Comparison of ENCODE assay signal across 18 mouse cellular contexts in the genomic region with DNA sequence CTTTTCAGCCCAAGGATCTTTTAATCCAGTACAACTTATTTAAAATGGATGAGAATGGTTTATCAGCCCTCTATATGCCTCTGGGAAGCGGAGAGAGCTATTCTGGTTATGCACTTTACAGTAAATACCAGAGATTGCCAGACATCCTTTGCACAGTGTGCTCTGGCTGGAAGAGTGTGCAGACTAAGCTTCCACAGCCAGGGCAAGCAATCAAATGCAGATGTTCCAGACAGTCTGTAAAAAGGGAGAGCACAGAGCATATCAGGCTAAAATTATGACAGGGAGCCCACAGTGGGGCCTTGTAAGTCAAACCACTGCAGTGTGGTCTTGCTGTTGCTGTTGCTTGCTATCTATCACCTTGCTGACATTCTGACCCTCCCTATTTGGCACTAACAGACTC.
DNase-seq lines count a peak whose midpoint lies in the region; ATAC-seq and TF ChIP-seq lines count a peak whose summit lies in the region.
"Had no signal": no experiment of that assay in that cellular context is flagged by ENCODE, and none has a peak within 500 bp of the region (broad histone marks: within the 10 kb centered on the region; RNA-seq: fewer than 3 reads in every experiment).

No protein-coding gene starts in this region.

- H3K27ac ChIP-seq in heart, postnatal 0 days (ENCODE audit: low read depth): no peak overlapping the region
- H3K27ac ChIP-seq: forebrain, embryonic 15.5 days; heart, embryonic 10.5 days; hindbrain, embryonic 15.5 days; macrophage; midbrain, embryonic 12.5 days; neural tube, embryonic 12.5 days had no signal

- H3K27me3 ChIP-seq in heart, postnatal 0 days (ENCODE audit: control insufficient read depth, insufficient read depth, low read length): no peaks in the 10 kb centered on the region
- H3K27me3 ChIP-seq: forebrain, embryonic 15.5 days; hindbrain, embryonic 15.5 days; midbrain, embryonic 12.5 days; neural tube, embryonic 12.5 days had no signal

- no peak overlapping the region for H3K4me2 ChIP-seq in heart, postnatal 0 days (ENCODE audit: low read depth, low read length)
- H3K4me2 ChIP-seq: forebrain, embryonic 15.5 days; hindbrain, embryonic 15.5 days; midbrain, embryonic 12.5 days; neural tube, embryonic 12.5 days had no signal

- H3K9ac ChIP-seq in heart, postnatal 0 days (replicated peaks; ENCODE audit: low read depth, low read length): no peak overlapping the region
- H3K9ac ChIP-seq: forebrain, embryonic 15.5 days; hindbrain, embryonic 15.5 days; midbrain, embryonic 12.5 days; neural tube, embryonic 12.5 days had no signal

- no peaks in the 10 kb centered on the region for H3K36me3 ChIP-seq in heart, postnatal 0 days (replicated peaks; ENCODE audit: control insufficient read depth, insufficient read depth, low read length)
- H3K36me3 ChIP-seq: forebrain, embryonic 15.5 days; heart, embryonic 10.5 days; hindbrain, embryonic 15.5 days; midbrain, embryonic 12.5 days; neural tube, embryonic 12.5 days had no signal

- no peak for TF ChIP-seq CTCF in heart, postnatal 0 days (IDR thresholded peaks at IDR 0.05; ENCODE audit: low read depth)

- intact Hi-C loops in heart, postnatal 25 days (cut with DNase I): no loop called here

- 32% methylated on average over 1 of the region's 1 CpGs for WGBS in heart, postnatal 0 days

- no peaks in the 10 kb centered on the region for H3K4me1 ChIP-seq in heart, postnatal 0 days (ENCODE audit: control insufficient read depth, insufficient read depth)
- H3K4me1 ChIP-seq: forebrain, embryonic 15.5 days; heart, embryonic 10.5 days; hindbrain, embryonic 15.5 days; midbrain, embryonic 12.5 days; neural tube, embryonic 12.5 days had no signal

- H3K9me3 ChIP-seq in heart, postnatal 0 days (replicated peaks; ENCODE audit: control insufficient read depth, low read length): no peaks in the 10 kb centered on the region
- H3K9me3 ChIP-seq: forebrain, embryonic 15.5 days; heart, embryonic 10.5 days; hindbrain, embryonic 15.5 days; midbrain, embryonic 12.5 days; neural tube, embryonic 12.5 days had no signal

- no peak for TF ChIP-seq EP300 in heart, postnatal 0 days (IDR thresholded peaks at IDR 0.05; ENCODE audit: low read depth)

- no peak overlapping the region for H3K4me3 ChIP-seq in heart, postnatal 0 days (ENCODE audit: low read depth, low read length)
- H3K4me3 ChIP-seq: forebrain, embryonic 15.5 days; heart, embryonic 10.5 days; hindbrain, embryonic 15.5 days; midbrain, embryonic 12.5 days; neural tube, embryonic 12.5 days had no signal

- DNase-seq in heart, postnatal 0 days (ENCODE audit: low spot score): peak; percentile 31
- DNase-seq in heart, postnatal 25 days (ENCODE audit: low spot score): no peak
- DNase-seq in testis, postnatal 14 days (ENCODE audit: low spot score): peak; percentile 8
- no peak for DNase-seq in testis, postnatal 10 days (ENCODE audit: low spot score)
- peak; percentile 17 for DNase-seq in forelimb bud, embryonic 11.5 days (ENCODE audit: low read depth, low spot score)
- no peak for DNase-seq in ovary, adult 18-20 months (ENCODE audit: low spot score)
- DNase-seq: cerebellum, adult 9-10 months; heart, postnatal 4 days; spleen, adult 18-20 months; thymus, adult 18-20 months had no signal

- peak; percentile 47; the same call in 1 of the 2 replicates for ATAC-seq in heart, postnatal 0 days (ENCODE audit: insufficient read depth, low read depth)
- ATAC-seq in megakaryocyte, adult 5-6 weeks (ENCODE audit: poor library complexity, severe bottlenecking): no peak
- ATAC-seq: forebrain, embryonic 15.5 days; intestine, embryonic 16.5 days had no signal

Comparison
In these comparisons a context has a peak if more than half of its experiments do, and no peak if none do; other contexts are left out.
1. DNase-seq: peak in heart, postnatal 0 days (single experiment), testis, postnatal 14 days (single experiment) and forelimb bud, embryonic 11.5 days (single experiment); none in heart, postnatal 25 days (single experiment), testis, postnatal 10 days (single experiment) and ovary, adult 18-20 months (single experiment).